Mouse (Mus musculus) thymus, adult 2 months (tissue): ENCODE measurements around the gene Myom1.

Source experiments
- CTCF ChIP-seq: fragments of 200-500 bp; IDR thresholded peaks from 2 replicates; pipeline ENCODE4 v1.5.1; 2012; ENCODE audit warnings: mild to moderate bottlenecking, control low read depth, low read length, moderate library complexity, borderline replicate concordance; ENCODE audit not compliant: control insufficient read depth, poor library complexity, insufficient read depth; ENCODE audit errors: extremely low read depth
- POLR2A ChIP-seq: fragments of 200-500 bp; IDR thresholded peaks from 2 replicates; pipeline ENCODE4 v1.6.1; 2012; ENCODE audit warnings: mild to moderate bottlenecking, low read length, control low read depth, moderate library complexity; ENCODE audit not compliant: control insufficient read depth, poor library complexity, insufficient read depth; ENCODE audit errors: extremely low read depth

DNA sequence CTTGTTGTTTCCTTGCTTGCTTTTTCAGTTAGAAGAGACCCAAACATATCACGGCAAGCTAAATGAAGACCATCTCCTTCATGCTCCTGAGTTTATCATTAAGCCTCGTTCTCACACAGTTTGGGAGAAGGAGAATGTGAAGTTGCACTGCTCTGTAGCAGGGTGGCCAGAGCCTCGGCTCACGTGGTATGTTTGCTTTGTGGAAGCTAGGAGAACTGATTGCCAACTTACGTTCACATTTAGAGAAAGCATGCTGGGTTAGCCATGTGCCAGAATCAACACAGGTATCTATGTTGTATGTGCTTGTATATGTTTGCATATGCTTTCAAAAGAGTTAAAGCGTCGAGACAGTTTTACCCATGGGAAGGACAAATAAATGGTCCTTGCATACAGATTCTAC lies 34.8 kb downstream of the Myom1 start:
- TF ChIP-seq CTCF, result no peak
- no peak for TF ChIP-seq POLR2A
